Mouse (Mus musculus) liver, adult 2 months (tissue): ENCODE data around the gene Nop9. TPM values are rescaled to one million over a fixed set of nuclear protein-coding genes. Genes with fewer than 3 reads are reported as not detected.

Source experiments
- DNase-seq: peaks from one replicate; pipeline ENCODE4 v3.0.0-alpha.2; 2011; ENCODE audit warnings: low read depth, low spot score; ENCODE audit errors: extremely low read depth
- H3K27ac ChIP-seq: fragments of 200-500 bp; replicated peaks from 2 replicates; pipeline ENCODE4 v1.5.1; 2012; ENCODE audit warnings: low read depth, mild to moderate bottlenecking, control low read depth, inconsistent platforms, low read length; ENCODE audit not compliant: insufficient read depth
- H3K27me3 ChIP-seq: fragments of 200-500 bp; 2 replicates; pipeline ENCODE4 v1.6.1; 2012; ENCODE audit warnings: mild to moderate bottlenecking, moderate library complexity, low read length, inconsistent platforms; ENCODE audit not compliant: control insufficient read depth, insufficient read depth
- H3K36me3 ChIP-seq: fragments of 200-500 bp; 2 replicates; pipeline ENCODE4 v1.6.1; 2012; ENCODE audit warnings: low read length, inconsistent platforms; ENCODE audit not compliant: control insufficient read depth, insufficient read depth
- H3K4me1 ChIP-seq: fragments of 200-500 bp; 2 replicates; pipeline ENCODE4 v1.6.1; 2011; ENCODE audit warnings: low read length; ENCODE audit not compliant: control insufficient read depth, insufficient read depth
- H3K4me3 ChIP-seq: fragments of 200-500 bp; 2 replicates; pipeline ENCODE4 v1.5.1; 2011; ENCODE audit warnings: low read depth, mild to moderate bottlenecking, control low read depth, low read length, moderate library complexity; ENCODE audit not compliant: insufficient read depth
- H3K79me2 ChIP-seq: fragments of 200-500 bp; 2 replicates; pipeline ENCODE4 v1.6.1; 2012; ENCODE audit warnings: inconsistent platforms, mild to moderate bottlenecking, low read length, moderate library complexity; ENCODE audit not compliant: control insufficient read depth, insufficient read depth
- H3K9ac ChIP-seq: fragments of 200-500 bp; 2 replicates; pipeline ENCODE4 v1.6.1; 2012; ENCODE audit warnings: low read depth, mild to moderate bottlenecking, control low read depth, inconsistent platforms, low read length
- CTCF ChIP-seq: fragments of 200-500 bp; IDR thresholded peaks from 2 replicates; pipeline ENCODE4 v1.5.1; 2011; ENCODE audit warnings: low read depth, low read length, control low read depth
- POLR2A ChIP-seq: fragments of 200-500 bp; IDR thresholded peaks from 2 replicates; pipeline ENCODE4 v1.6.1; 2011; ENCODE audit warnings: low read length, control low read depth; ENCODE audit not compliant: insufficient read depth; ENCODE audit errors: extremely low read depth
- WGBS: fragments of 180-500 bp; shearing (Covaris S2); methylation state at CpG from one replicate; pipeline ENCODE4 v1.1.7; 2018; 5-methylcytosine and 5-hydroxymethylcytosine counted together
- polyA plus RNA-seq: library from polyadenylated mRNA; depleted of rRNA; stranded (reverse); fragments of >200 nt; gene quantifications from 2 replicates; pipeline ENCODE4 v1.2.3, GENCODE M21; 2012
- total RNA-seq: library from RNA; depleted of rRNA; stranded (reverse); fragments of >200 nt; gene quantifications from 2 replicates; pipeline ENCODE4 v1.2.3, GENCODE M21; 2014

Gene Nop9
- total and polyA plus RNA-seq, 2 experiments: 13.0 to 15.1 TPM

DNA sequence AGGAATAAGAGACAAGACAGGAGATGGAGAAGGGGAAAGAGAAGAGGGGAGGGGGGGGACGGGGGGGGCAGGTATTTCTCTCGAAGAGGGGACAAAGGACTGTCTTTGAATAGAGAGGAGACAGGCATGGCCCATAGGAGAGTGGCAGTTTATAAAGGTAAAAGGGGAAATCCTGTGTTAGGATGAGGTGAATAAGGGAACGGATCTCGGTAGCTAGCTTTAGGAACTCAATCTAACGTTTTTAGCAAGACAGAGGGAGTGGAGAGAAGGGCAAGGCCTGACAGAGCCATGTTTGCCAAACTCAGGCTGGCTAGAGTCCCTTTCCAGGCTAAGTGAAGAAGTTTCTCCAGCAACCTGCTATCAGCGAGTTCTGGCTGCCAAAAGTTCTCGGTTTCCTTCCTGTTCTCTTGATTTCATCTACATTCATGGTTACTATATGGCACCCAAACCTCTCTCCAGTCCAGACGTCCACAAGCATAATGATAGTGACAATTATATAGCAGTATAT is 23.0 kb upstream of the Nop9 start:
- peak overlapping the region; percentile 72 for H3K27ac ChIP-seq
- 0 out of 2 replicates have a peak overlapping the region, but pooled peaks have one; percentile 94 for H3K4me3 ChIP-seq
- peaks cover 30% of the 10 kb centered on the region for H3K4me1 ChIP-seq
- WGBS: 25% methylated on average over 8 of the region's 8 CpGs
- TF ChIP-seq CTCF (no peak), POLR2A (no peak)
- H3K36me3 ChIP-seq: peaks cover 3% of the 10 kb centered on the region; the same call in 1 of the 2 replicates
- peak; percentile 67 for DNase-seq
- no peaks in the 10 kb centered on the region for H3K27me3 ChIP-seq
- H3K9ac ChIP-seq: peak overlapping the region; percentile 57
- no peaks in the 10 kb centered on the region for H3K79me2 ChIP-seq

- DNase-seq: no peak
- Histone ChIP-seq H3K36me3 (no peaks in the 10 kb centered on the region), H3K9ac (no peak overlapping the region), H3K27me3 (no peaks in the 10 kb centered on the region), H3K79me2 (no peaks in the 10 kb centered on the region), H3K4me3 (no peak overlapping the region), H3K27ac (peak overlapping the region; percentile 35), H3K4me1 (peaks cover 30% of the 10 kb centered on the region)
- TF ChIP-seq POLR2A (no peak), CTCF (no peak)
- WGBS: 88% methylated on average over 7 of the region's 7 CpGs
These were observed 22.1 kb upstream of the Nop9 start for GRCm38 (mm10) chr14:55723433-55723832.

- Histone ChIP-seq H3K27me3 (no peaks in the 10 kb centered on the region), H3K27ac (peak overlapping the region; percentile 53), H3K9ac (no peak overlapping the region), H3K79me2 (no peaks in the 10 kb centered on the region), H3K4me1 (peaks cover 30% of the 10 kb centered on the region), H3K4me3 (no peak overlapping the region), H3K36me3 (no peaks in the 10 kb centered on the region)
- WGBS: 2% methylated on average over 8 of the region's 8 CpGs
- no peak for TF ChIP-seq CTCF
- TF ChIP-seq POLR2A: no peak
- peak; percentile 96 for DNase-seq
These were observed 21.1 kb upstream of the Nop9 start for GRCm38 (mm10) chr14:55724411-55724871.

GRCm38 (mm10) chr14:55726261-55726660 is 19.2 kb upstream of the Nop9 start:
- H3K9ac ChIP-seq: no peak overlapping the region
- DNase-seq: peak; percentile 96
- peaks cover 25% of the 10 kb centered on the region for H3K4me1 ChIP-seq
- no peaks in the 10 kb centered on the region for H3K27me3 ChIP-seq
- no peaks in the 10 kb centered on the region for H3K79me2 ChIP-seq
- H3K36me3 ChIP-seq: no peaks in the 10 kb centered on the region
- no peak for TF ChIP-seq CTCF
- no peak for TF ChIP-seq POLR2A
- peak overlapping the region; percentile 65 for H3K27ac ChIP-seq
- no peak overlapping the region for H3K4me3 ChIP-seq

GRCm38 (mm10) chr14:55727889-55728685 is 17.4 kb upstream of the Nop9 start:
- H3K27ac ChIP-seq: no peak overlapping the region
- H3K79me2 ChIP-seq: no peaks in the 10 kb centered on the region
- no peak overlapping the region for H3K4me3 ChIP-seq
- H3K36me3 ChIP-seq: no peaks in the 10 kb centered on the region
- peaks cover 20% of the 10 kb centered on the region for H3K4me1 ChIP-seq
- TF ChIP-seq POLR2A: no peak
- no peak for TF ChIP-seq CTCF
- DNase-seq: no peak
- 80% methylated on average over 8 of the region's 8 CpGs for WGBS
- no peak overlapping the region for H3K9ac ChIP-seq
- no peaks in the 10 kb centered on the region for H3K27me3 ChIP-seq

- Histone ChIP-seq H3K4me1 (peaks cover 15% of the 10 kb centered on the region), H3K9ac (no peak overlapping the region), H3K36me3 (no peaks in the 10 kb centered on the region), H3K27me3 (no peaks in the 10 kb centered on the region), H3K79me2 (no peaks in the 10 kb centered on the region), H3K27ac (no peak overlapping the region), H3K4me3 (no peak overlapping the region)
- TF ChIP-seq CTCF (no peak), POLR2A (no peak)
- DNase-seq: no peak
- WGBS: 89% methylated on average over 7 of the region's 7 CpGs
These were observed 15.4 kb upstream of the Nop9 start for GRCm38 (mm10) chr14:55730116-55730515.
